Mouse (Mus musculus) colon, adult 2 months (tissue): ENCODE results near the gene Tubb2a. TPM values are rescaled to one million over a fixed set of nuclear protein-coding genes. Genes with fewer than 3 reads are reported as not detected.

Source experiments
- polyA plus RNA-seq: library from polyadenylated mRNA; depleted of rRNA; stranded (reverse); fragments of >200 nt; gene quantifications from 2 replicates; pipeline ENCODE4 v1.2.3, GENCODE M21; 2012; rRNA removed

The Tubb2a gene
- 149 and 178 TPM in 2 replicates for polyA plus RNA-seq

DNA sequence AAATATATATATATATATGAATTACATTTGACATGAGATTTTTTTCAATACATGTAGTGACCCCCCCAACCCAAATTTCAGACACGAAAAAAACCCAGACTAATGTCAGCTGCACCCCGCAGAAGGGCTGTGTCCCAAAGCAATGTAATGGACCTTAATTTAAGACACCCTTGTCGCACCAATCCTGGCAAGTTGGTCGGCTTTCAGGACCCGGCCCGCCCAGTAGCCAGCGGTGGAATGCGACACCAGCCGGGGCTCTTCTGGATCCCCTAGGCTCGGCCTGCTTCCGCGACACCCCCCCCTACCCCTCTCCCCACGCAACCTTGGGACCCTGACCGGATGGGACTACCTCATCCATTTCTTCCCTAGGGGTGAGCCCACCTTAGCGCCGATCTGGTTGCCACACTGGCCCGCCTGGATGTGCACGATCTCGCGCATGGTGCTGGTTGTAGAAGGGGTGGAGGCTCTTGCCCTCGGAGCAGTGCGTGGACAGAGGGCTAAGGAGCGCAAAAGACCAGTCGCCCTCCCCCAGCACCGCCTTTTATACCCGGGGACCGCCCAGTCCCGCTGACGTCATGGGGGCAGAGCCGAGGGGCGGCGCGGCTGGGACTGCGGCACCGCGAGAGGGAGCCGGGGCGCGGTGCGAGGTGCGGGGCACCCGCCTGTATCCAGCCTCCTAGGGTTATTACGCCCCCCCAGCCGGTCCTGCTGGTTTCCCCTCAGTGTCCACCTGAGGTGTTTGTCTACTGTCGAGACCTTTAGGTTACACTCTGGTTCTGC lies at the start of gene Tubb2a:
TSS of gene Tubb2a (minus strand) at position 516 of the 780 bp plus-strand sequence.

GRCm38 (mm10) chr13:34037172-34038055 lies 40.4 kb downstream of the Tubb2a start, which contains the start of gene Bphl:
Bphl (plus strand) TSS chr13:34037597.

Other genes with a start within 250 kb of the Tubb2a start
- not detected in 2 replicates for gene Serpinb6e, start 234.6 kb downstream of the Tubb2a start, polyA plus RNA-seq
- gene Serpinb6c, start 172.3 kb downstream of the Tubb2a start, polyA plus RNA-seq = not detected in 2 replicates
- gene Nqo2, start 113.3 kb downstream of the Tubb2a start, polyA plus RNA-seq = 3.2 and 3.5 TPM in 2 replicates
- gene Ripk1, start 75.6 kb downstream of the Tubb2a start, polyA plus RNA-seq = 13.4 and 16.3 TPM in 2 replicates
- 106 and 112 TPM in 2 replicates for gene Serpinb6a, start 75.2 kb downstream of the Tubb2a start, polyA plus RNA-seq
- 23.1 and 28.2 TPM in 2 replicates for gene Bphl, start 40.4 kb downstream of the Tubb2a start, polyA plus RNA-seq
- 16.3 and 19.8 TPM in 2 replicates for gene Tubb2b, start 52.5 kb upstream of the Tubb2a start, polyA plus RNA-seq
- 75.9 and 131 TPM in 2 replicates for gene Psmg4, start 85.0 kb upstream of the Tubb2a start, polyA plus RNA-seq